Mouse (Mus musculus) lung, embryonic 14.5 days (tissue): ENCODE results near the gene Lypd4. TPM values are rescaled to one million over a fixed set of nuclear protein-coding genes. Genes with fewer than 3 reads are reported as not detected.

Source experiments
- ATAC-seq: fragments of 200-750 bp; cut with Nextera tagmentation; 2 replicates; pipeline ENCODE4 v1.8.0; 2017; ENCODE audit warnings: mild to moderate bottlenecking, moderate TSS enrichment, moderate library complexity; ENCODE audit not compliant: insufficient read depth
- DNase-seq: peaks from one replicate; pipeline ENCODE4 v3.0.0-alpha.2; 2015
- H3K27ac ChIP-seq: fragments of 300-500 bp; sonication (generic); 2 replicates; pipeline ENCODE4 v1.5.1; 2014; ENCODE audit warnings: low read depth, mild to moderate bottlenecking, moderate library complexity
- H3K27me3 ChIP-seq: fragments of 300-500 bp; sonication (generic); 2 replicates; pipeline ENCODE4 v1.6.1; 2014; ENCODE audit warnings: low read length, control low read depth; ENCODE audit not compliant: insufficient read depth
- H3K36me3 ChIP-seq: fragments of 300-500 bp; sonication (generic); 2 replicates; pipeline ENCODE4 v1.6.1; 2014; ENCODE audit warnings: control low read depth; ENCODE audit not compliant: insufficient read depth
- H3K4me1 ChIP-seq: fragments of 300-500 bp; sonication (generic); 2 replicates; pipeline ENCODE4 v1.6.1; 2014; ENCODE audit warnings: antibody characterized with exemption, control low read depth; ENCODE audit not compliant: insufficient read depth
- H3K4me2 ChIP-seq: fragments of 300-500 bp; sonication (generic); 2 replicates; pipeline ENCODE4 v1.6.1; 2014; ENCODE audit warnings: mild to moderate bottlenecking
- H3K4me3 ChIP-seq: fragments of 300-500 bp; sonication (generic); 2 replicates; pipeline ENCODE4 v1.5.1; 2014; ENCODE audit warnings: low read depth, low read length
- H3K9ac ChIP-seq: fragments of 300-500 bp; sonication (generic); 2 replicates; pipeline ENCODE4 v1.6.1; 2014
- H3K9me3 ChIP-seq: fragments of 300-500 bp; sonication (generic); 2 replicates; pipeline ENCODE4 v1.6.1; 2016; ENCODE audit warnings: low read depth, low read length, control low read depth
- CTCF ChIP-seq: IDR thresholded peaks from 2 replicates; pipeline ENCODE4 v1.5.1; 2016; ENCODE audit warnings: antibody characterized with exemption, low read depth
- WGBS: fragments of 180-500 bp; shearing (Covaris S2); extraction: QIAGEN DNeasy Blood & Tissue Kit; methylation state at CpG from one replicate; pipeline ENCODE4 v1.1.7; 2014; 5-methylcytosine and 5-hydroxymethylcytosine counted together
- polyA plus RNA-seq: library from polyadenylated mRNA; unstranded; fragments of >200 nt; fragmentation: Nextera tagmentation; extraction: Ambion mirVana; gene quantifications from 2 replicates; pipeline ENCODE4 v1.2.1, GENCODE M21; 2014

The Lypd4 gene
- polyA plus RNA-seq, 1 experiment from 2014 or later: not detected

DNA sequence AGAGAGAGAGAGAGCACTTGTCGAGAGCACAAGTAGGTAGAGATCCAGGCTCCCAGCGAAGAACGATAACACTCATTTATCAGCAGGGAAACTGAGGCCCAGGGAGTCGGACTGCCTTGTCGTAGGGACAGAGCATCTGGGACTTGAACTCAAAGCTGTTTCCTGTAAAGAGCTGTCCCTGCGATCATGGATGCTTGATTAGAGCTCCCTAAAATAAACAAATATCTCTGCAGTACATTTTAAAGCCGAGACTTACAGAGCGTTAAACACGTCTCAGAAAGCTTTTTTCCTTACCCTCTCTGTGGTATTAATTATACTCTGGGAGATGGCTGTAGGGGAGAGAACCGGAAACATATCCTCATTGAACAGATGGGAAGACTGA, 33.7 kb upstream of the Lypd4 start:
- Histone ChIP-seq H3K9me3 (no peaks in the 10 kb centered on the region), H3K9ac (peak overlapping the region; percentile 80), H3K4me2 (peak overlapping the region; percentile 87), H3K36me3 (peaks cover 4% of the 10 kb centered on the region), H3K27ac (peak overlapping the region; percentile 85), H3K4me1 (peaks cover 9% of the 10 kb centered on the region), H3K27me3 (no peaks in the 10 kb centered on the region), H3K4me3 (peak overlapping the region; percentile 60)
- DNase-seq (peak; percentile 22), ATAC-seq (no peak)
- WGBS: 18% methylated on average over 10 of the region's 10 CpGs
- TF ChIP-seq CTCF: no peak

DNA sequence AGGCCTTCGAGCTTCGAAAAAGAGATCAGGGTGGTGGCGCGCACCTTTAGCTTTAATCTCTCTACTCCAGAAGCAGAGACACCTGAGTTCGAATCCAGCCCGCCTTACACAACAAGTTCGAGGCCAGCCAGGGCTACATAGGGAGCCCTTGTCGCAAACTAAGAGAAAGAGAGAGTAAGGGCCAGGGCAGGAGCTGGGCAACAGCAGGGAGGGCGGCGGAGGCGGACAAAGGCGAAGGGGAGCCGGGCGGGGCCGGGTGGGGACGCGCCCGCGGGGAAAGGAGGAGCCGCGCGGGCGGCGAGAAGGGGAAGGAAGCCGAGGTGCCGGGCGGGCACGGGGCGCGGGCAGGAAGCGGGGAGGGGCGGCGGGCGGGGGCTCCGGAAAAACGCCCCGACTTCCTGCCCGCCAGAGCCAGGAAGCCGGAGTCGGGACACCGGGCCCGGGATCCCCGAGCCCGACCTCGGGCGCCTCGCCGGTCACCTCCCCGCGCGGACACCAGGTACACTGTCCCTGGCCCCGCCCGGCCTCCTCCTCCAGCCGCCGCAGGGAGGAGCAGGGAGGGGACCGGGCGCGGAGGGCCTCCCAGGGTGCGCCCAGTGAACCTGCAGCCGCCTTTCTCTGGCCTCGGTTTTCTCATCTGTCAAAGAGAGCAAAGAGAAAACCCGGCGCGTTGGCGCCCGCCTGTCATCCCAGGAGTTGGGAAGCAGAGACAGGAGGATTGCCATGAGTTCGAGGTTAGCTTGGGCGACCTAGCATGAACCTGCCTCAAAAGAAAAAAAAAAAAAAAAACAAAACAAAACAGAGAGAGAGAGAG, 33.1 kb upstream of the Lypd4 start, which contains the start of gene Arhgef1:
Gene Arhgef1 (plus strand): TSS at position 283 of the 814 bp plus-strand sequence.
- no peak for TF ChIP-seq CTCF
- H3K27me3 ChIP-seq: no peaks in the 10 kb centered on the region
- H3K4me3 ChIP-seq: peak within 1 kb of the TSS; percentile 60
- H3K36me3 ChIP-seq: no peaks in the 10 kb centered on the region
- no peak for ATAC-seq
- peak within 1 kb of the TSS; percentile 85 for H3K27ac ChIP-seq
- WGBS: 5% methylated on average over 54 of the region's 68 CpGs
- peak; percentile 74 for DNase-seq
- H3K9me3 ChIP-seq: no peaks in the 10 kb centered on the region
- peaks cover 9% of the 10 kb centered on the region for H3K4me1 ChIP-seq
- H3K4me2 ChIP-seq: peak within 1 kb of the TSS; percentile 87
- peak within 1 kb of the TSS; percentile 80 for H3K9ac ChIP-seq

DNA sequence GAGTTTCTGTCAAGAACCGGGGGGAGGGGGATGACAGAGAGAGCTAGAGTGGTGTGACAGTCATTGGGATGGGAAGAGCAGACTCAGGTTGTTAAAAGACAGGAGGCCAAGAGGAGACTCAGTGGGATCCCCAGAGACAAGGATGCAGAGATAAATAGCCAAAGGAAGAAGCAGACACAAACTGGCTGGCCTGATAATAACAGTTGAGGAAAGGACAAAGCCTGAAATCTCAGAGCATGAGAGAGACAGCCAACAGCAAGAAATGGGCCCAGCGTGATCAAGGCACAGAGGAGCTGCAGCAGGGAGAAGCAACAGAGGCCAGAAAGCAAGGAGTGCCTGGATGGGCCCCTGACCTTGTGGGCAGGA, 32.5 kb upstream of the Lypd4 start:
- WGBS: 44% methylated on average over 2 of the region's 2 CpGs
- Histone ChIP-seq H3K9me3 (no peaks in the 10 kb centered on the region), H3K27me3 (no peaks in the 10 kb centered on the region), H3K4me2 (peak overlapping the region; percentile 87), H3K4me1 (peaks cover 9% of the 10 kb centered on the region), H3K36me3 (no peaks in the 10 kb centered on the region), H3K27ac (peak overlapping the region; percentile 85), H3K9ac (peak overlapping the region; percentile 80), H3K4me3 (peak overlapping the region; percentile 60)
- DNase-seq (no peak), ATAC-seq (no peak)
- TF ChIP-seq CTCF: no peak

DNA sequence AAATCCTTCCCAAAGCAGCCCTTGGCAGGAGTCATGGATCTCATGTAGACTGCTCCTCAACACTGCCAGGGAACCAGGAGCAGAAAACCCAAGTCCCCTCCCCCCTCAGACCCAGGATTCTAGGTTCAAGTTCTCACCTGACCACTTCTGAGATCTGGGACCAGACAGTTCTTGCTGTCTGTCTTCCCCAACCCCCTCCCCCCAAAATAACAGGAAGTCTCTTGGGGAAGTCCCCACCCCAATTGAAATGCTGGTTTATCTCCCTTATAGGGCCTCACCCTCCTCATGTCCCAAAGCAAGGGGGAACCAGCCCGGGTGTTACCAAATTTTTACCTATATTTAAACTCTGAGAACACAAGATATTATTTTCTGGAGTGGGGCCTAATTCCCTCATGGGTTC, 32.1 kb upstream of the Lypd4 start:
- ATAC-seq (no peak), DNase-seq (no peak)
- H3K9me3 ChIP-seq: no peaks in the 10 kb centered on the region
- no peaks in the 10 kb centered on the region for H3K36me3 ChIP-seq
- H3K9ac ChIP-seq: no peak overlapping the region
- WGBS: 45% methylated on average over 1 of the region's 1 CpGs
- no peak overlapping the region for H3K4me3 ChIP-seq
- H3K4me1 ChIP-seq: peaks cover 9% of the 10 kb centered on the region
- H3K4me2 ChIP-seq: peak overlapping the region; percentile 87
- peak overlapping the region; percentile 85; the same call in 1 of the 2 replicates for H3K27ac ChIP-seq
- no peak for TF ChIP-seq CTCF
- no peaks in the 10 kb centered on the region for H3K27me3 ChIP-seq

DNA sequence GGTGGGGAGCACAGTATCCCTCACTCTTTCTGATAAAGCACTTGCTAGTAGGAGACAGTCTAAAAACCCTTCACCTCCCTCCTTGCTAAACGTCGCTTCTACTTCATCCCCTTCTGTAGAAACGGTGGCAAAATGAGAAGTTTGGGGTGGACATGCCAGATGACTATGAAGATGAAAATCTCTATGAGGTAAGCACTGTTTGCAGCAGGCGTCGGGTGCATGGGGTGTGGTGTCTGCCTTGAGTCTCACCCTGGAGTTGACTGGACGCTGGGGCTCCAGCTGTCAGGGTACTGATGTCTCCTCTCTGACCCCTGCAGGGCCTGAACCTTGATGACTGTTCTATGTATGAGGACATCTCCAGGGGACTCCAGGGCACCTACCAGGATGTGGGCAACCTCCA, 31.4 kb upstream of the Lypd4 start:
- no peak overlapping the region for H3K9ac ChIP-seq
- 66% methylated on average over 6 of the region's 6 CpGs for WGBS
- no peaks in the 10 kb centered on the region for H3K36me3 ChIP-seq
- H3K4me3 ChIP-seq: no peak overlapping the region
- H3K9me3 ChIP-seq: no peaks in the 10 kb centered on the region
- ATAC-seq: no peak
- peaks cover 2% of the 10 kb centered on the region; the same call in 1 of the 2 replicates for H3K4me1 ChIP-seq
- no peak overlapping the region for H3K4me2 ChIP-seq
- no peak for DNase-seq
- no peak overlapping the region for H3K27ac ChIP-seq
- TF ChIP-seq CTCF: no peak
- H3K27me3 ChIP-seq: no peaks in the 10 kb centered on the region

DNA sequence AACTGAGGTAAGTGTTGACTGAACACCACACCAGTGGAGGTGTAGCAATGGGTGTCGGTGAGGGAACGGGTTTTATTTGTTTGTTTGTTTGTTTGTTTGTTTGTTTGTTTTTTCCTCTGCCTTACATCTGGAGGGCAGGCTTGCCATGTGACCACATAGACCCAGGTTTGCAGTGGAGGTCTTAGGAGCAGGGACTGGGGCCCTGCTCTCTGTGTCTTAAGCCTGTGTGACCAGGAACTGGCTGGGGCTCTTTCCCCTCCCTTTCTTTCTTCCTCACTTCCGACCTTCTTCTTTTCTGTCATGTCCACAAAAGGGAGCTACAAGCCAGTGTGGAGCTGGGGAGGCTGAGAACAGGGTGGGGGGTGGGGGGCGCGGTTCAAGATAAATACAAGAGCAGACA, 28.2 kb upstream of the Lypd4 start:
- ATAC-seq (no peak), DNase-seq (no peak)
- Histone ChIP-seq H3K4me3 (no peak overlapping the region), H3K9ac (no peak overlapping the region), H3K9me3 (no peaks in the 10 kb centered on the region), H3K27ac (no peak overlapping the region), H3K27me3 (no peaks in the 10 kb centered on the region), H3K36me3 (no peaks in the 10 kb centered on the region), H3K4me1 (no peaks in the 10 kb centered on the region), H3K4me2 (no peak overlapping the region)
- 59% methylated on average over 5 of the region's 5 CpGs for WGBS
- TF ChIP-seq CTCF: no peak

DNA sequence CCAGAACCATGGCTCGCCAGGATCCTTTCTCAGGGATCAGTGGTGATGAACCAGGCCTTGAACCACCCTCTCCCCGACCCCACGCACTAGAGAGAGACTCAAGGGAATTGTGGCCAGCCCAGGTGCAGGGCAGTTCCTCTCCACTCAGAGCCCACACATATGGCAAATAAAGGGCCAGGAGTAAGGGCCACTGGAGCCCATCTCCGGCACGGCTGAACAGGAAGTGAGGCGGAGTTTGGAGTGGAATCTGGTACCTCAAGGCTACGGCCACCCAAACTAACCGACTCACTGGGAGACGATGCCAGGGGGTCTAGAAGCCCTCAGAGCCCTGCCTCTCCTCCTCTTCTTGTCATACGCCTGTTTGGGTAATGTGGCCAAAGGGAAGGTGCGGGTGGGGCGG, 27.5 kb upstream of the Lypd4 start, which contains the start of gene Cd79a:
Gene Cd79a (plus strand): TSS at position 158 of the 400 bp plus-strand sequence.
- WGBS: 59% methylated on average over 12 of the region's 12 CpGs
- Histone ChIP-seq H3K9me3 (no peaks in the 10 kb centered on the region), H3K9ac (no peak within 1 kb of the TSS)

More for the DNA sequence above, 27.5 kb upstream of the Lypd4 start, which contains the start of gene Cd79a:
- no peak within 1 kb of the TSS for H3K4me2 ChIP-seq
- H3K36me3 ChIP-seq: no peaks in the 10 kb centered on the region
- H3K27ac ChIP-seq: no peak within 1 kb of the TSS
- ATAC-seq: no peak
- DNase-seq: no peak
- H3K4me1 ChIP-seq: no peaks in the 10 kb centered on the region
- no peaks in the 10 kb centered on the region for H3K27me3 ChIP-seq
- H3K4me3 ChIP-seq: no peak within 1 kb of the TSS
- no peak for TF ChIP-seq CTCF
